Mouse (Mus musculus) neutrophil, adult 5-6 weeks (primary cell): ENCODE data around the gene Rnf41. TPM values are rescaled to one million over a fixed set of nuclear protein-coding genes. Genes with fewer than 3 reads are reported as not detected.

Source experiments
- ATAC-seq: fragments of 151-379, 151-347 bp; 2 replicates; pipeline ENCODE4 v1.8.0; 2017; ENCODE audit warnings: mild to moderate bottlenecking, moderate TSS enrichment; ENCODE audit not compliant: insufficient number of reproducible peaks, poor library complexity, low FRiP score, severe bottlenecking; ENCODE audit errors: extremely low read depth
- total RNA-seq: library from RNA; stranded (forward); fragments of 200-1000 nt; gene quantifications from 2 replicates; pipeline ENCODE4 v1.2.3, GENCODE M21; 2017

The Rnf41 gene
- total RNA-seq, 1 experiment from 2014 or later, result 53.8 TPM

DNA sequence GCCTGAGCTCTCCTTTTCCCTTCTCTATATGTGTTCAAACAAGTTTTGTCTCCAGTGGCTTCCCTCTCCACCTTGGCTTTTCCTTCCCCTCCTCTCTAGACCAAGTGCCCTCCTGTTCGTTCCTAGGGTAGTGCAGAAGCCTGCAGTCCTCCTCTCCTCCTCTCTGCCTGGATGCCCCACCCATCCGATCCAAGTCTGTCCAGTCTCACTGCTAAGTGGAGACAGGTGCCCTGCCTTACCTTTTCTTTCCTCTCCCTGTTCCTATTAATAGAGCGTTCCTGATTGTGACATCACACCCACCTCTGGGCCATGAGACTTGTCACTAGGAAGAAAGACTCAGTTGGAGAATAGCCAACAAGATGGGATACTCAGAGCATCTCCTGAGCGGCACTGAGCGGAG is 3.4 kb downstream of the Rnf41 start:
- ATAC-seq, result no peak

DNA sequence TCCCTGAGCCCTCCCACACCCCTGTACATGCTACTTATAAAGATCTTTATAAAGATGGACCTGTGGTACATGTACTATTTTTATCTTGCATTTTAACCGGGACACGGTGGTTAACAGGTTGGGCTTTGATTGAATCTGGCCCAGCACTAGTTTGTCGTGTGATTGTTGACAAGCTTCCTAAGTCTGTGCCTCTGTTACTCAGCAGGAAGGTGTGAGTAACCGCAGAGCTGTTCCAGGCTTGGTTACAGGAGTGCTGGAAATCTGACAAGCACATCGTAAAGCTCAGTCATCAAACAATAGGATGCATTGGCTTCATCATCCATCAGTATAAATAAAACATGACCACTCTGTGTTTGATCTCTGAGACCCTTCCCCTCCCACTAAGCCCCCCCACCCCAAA is 11.0 kb downstream of the Rnf41 start:
- no peak for ATAC-seq

DNA sequence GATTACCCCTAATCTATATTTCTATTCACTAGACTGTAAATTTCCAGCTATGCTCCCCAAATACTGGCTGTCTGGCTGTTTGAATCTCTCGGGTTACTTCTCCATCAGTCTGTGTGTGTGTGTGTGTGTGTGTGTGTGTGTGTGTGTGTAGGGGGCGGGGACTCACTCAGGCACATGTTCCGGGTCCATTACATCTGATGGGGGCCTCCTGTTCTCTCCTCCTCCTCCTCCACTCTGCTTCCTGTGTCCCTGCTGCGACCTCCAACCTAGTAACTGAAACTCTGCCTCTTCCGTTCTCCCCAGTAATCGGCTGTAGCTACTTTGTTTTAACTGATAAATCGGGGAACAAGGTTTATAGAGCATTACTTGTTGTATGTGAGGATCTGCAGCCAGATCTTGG is 13.1 kb downstream of the Rnf41 start:
- ATAC-seq, result peak; percentile 48; the same call in 1 of the 2 replicates

DNA sequence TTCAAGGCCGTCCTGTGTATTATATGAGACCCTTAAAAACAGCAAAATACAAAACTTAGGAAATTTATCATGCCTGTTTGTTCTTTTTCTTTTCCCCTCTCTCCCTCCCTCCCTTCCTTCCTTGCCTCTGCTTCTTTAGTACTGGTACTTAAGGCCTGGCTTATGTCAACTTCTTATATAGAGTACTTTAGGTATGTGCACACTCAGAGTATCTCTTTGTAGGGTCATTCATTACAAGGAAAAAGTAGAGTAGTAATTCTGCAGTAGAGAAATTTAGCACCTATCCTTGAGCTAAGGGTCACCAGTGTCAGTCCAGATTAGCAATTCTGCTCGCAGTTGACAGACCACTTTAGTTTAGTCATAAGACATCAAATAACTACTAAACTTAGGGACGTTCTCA is 13.8 kb downstream of the Rnf41 start:
- no peak for ATAC-seq

DNA sequence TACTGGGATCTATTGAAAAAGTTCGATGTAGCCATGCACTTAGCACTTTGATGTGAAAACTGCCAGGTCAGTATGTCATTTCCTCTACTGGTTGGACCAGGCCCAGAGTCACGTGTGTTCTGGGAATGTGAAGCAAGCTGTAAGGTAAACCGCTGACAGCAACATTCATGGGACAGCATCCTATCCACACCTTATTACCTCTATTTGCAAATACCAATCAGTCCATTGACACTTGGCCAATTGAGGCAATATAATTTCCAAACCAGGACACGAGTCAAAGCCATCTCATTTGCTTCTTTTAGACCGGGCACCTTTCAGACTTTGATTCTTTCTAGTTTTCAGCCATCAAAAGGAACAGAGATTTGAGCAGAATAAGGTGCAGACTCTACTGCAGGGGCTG is 17.6 kb downstream of the Rnf41 start:
- no peak for ATAC-seq

DNA sequence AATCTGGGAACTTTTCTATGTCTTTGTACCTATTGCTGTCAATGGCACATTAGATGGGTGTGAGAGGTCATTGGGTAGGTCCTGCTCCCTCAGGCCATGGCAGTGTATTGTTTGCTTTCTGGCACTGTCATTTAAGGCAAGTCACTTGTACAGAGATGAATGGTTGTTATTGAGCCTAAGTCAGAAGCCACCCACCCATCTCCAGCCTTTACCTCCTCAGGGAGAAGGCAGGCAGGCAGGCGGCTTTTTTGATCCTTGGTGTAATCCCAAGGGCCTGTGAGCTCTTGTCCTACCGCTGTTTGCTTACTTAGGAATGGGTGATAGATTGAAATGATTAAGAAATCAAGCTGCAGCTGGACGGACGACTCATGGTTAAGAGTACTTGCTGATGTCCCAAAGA is 18.0 kb downstream of the Rnf41 start:
- no peak for ATAC-seq

DNA sequence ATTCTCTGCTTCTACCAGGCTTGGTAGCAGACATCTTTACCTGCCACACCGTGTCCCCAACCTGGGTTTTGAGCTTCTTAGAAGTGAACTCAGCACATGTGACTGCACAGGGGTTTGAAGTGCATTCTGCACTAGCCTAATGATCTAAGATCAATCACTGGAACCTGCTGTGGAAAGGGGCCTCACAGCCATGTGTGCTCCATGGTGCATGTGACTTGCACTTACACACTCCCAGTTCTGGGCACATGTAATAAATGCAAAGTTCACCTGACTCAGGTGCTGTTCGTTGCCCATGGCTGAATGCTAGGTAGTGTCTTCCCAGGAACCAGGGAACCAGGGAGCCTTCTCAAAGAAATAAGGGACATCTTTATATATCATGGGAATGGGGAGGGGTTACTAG is 22.0 kb downstream of the Rnf41 start:
- no peak for ATAC-seq

DNA sequence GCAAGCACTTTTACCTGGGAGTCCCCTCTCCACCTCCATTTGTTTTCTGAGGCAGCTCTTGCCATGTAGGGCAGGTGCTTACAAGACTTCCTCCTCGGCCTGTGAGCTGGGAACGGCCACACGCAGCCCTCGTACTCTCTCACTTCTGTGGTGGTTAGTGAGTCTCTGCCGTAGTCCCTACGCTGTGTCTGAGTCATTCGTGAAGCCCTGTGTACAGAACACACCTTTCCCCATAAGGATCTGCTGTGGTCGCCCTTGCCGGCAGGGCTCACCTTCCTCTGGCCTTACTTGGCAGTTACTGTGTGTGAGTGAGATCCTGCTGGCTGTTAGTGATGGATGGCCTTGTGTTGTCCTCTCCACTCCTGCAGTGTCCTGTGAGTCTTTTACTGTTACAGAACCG is 23.2 kb downstream of the Rnf41 start:
- ATAC-seq, result peak; percentile 41; the same call in 1 of the 2 replicates

DNA sequence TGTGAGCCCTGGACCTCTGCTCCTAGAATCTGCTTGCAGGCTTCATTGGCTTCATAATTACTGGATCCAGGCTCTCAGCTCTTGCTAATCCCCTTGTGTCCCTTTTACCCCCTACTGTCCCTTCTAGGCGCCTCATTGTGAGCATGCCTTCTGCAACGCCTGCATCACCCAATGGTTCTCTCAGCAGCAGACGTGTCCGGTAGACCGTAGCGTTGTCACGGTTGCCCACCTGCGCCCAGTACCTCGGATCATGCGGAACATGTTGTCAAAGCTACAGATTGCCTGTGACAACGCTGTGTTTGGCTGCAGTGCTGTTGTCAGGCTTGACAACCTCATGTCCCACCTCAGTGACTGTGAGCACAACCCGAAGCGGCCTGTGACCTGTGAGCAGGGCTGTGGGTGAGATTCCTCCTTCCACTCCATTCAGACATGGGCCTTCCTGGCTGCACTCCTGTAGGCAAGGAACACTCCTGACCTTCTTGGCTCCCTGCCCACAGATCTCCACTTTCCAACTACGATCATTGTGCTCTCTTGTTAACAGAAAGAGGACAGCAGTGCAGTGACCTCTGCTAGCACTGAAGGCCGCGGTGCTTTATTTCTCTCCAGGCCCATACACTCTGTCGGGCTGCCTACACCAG is 23.8 kb downstream of the Rnf41 start:
- peak; percentile 70 for ATAC-seq

DNA sequence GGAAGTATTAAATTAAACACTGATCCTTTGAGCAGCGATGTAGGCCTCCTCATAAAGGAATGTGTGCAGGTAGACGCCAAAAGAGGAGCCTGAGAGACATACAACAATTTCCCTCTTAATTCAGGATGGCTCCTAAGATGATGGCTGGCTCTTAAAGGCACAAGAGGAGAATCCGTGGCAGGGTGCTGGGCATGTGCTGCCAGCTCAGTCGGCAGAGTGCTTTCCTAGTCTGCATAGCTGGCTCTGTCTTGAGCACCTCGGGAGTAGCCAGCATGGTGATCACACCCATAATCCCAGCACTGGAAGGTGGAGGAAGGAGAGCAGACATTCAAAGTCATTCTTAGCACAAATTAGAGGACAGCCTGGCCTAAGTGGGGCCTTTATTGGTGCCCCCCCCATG is 24.4 kb downstream of the Rnf41 start:
- ATAC-seq, result no peak

DNA sequence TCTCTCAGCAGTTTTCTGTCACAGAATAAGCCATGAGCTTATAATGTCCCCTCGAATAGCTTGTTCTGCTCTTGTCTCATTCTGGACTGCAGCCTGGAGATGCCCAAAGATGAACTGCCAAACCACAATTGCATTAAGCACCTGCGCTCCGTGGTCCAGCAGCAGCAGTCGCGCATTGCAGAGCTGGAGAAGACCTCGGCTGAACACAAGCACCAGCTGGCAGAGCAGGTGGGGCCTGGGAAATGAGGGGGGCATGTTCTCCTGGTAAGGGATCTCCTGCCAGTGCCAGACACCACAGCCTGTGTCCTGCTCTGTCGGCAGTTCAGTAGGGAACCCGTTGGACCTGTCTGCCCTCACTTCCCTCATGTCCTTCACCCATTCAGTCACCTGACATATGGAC is 24.9 kb downstream of the Rnf41 start:
- no peak for ATAC-seq

DNA sequence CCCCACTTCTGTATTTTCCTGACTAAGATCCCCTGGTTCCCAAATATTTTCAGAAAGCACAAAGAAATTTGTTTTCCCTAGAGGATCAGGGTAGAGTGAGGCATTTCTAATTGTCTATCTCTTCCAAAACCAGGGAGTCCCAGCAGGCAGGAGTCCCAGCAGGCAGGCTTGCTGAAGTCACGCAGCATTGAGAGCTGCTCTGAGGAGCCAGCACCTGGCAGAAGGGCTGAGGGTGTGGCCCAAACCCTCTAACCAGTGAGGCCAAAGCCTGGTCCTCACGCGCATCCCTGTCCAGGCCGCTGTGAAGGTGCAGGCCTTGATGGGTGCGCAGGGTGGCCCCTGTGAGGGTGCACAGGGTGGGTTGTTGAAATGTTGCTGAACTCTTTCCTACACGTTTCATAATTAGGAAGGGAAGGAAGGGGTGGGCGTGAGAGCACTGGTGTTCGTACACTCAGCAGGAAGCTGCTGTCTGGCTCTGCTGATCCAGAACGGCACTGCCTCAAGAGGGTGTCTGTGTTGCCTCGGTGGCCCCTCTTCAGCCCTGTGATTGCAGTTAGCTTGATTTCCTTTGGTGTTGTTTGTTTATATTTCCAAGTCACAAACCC is 27.3 kb downstream of the Rnf41 start:
- peak; percentile 68 for ATAC-seq

DNA sequence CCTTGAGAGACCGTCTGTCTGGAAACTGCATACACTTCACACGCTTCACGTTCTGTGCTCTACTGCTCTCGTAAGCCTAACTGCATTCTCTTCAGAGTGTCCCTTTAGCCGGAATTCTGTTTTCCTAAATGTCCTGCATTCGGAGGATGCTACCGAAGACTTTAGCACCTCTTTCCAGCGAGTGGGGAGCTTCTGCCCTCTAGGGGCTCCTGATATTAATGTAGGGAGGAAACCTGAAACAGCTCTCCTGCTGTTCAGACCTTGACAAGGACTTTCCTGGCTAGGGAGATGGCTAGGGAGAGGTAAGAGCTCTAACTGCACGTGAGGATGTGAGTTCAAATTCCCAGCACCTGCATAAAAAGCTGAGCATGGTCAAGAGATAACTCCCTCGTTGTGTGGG is 28.9 kb downstream of the Rnf41 start:
- no peak for ATAC-seq

DNA sequence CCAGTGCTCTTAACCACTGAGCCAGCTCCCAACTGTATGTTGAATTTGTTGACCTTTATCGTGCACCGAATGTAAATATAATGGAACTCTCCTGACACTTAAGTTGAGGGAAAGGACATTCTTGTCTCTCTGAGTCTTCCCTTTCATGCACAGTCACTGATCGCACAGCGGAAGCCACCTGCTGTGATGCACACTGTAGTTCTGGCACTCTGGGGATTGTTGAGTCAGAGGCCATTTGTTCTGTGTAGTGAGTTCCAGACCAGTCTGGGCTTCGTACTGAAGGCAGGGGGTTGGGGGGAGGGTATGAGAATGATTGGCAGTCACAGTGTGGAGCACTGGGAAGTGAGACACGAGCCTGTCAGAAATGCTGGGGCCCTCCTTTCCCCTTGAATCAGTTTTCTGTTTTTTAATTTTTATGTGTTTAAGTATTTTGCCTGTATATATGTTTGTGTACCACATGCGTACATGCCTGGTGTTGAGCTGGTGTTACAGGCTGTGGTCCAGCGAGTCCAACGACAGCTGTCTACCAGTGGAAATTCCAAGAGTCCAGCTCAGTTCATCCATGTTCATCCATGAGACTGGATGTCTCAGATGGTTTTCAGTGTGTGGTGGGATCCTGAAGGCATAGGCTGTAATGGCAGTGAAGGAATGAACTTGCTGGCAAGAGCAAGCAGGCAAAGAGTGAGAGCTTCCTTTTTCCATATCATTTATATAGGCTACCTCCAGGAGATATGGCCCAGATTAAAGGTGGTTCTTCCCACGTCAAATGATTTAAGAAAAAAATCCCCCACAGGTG is 30.1 kb downstream of the Rnf41 start:
- no peak for ATAC-seq

DNA sequence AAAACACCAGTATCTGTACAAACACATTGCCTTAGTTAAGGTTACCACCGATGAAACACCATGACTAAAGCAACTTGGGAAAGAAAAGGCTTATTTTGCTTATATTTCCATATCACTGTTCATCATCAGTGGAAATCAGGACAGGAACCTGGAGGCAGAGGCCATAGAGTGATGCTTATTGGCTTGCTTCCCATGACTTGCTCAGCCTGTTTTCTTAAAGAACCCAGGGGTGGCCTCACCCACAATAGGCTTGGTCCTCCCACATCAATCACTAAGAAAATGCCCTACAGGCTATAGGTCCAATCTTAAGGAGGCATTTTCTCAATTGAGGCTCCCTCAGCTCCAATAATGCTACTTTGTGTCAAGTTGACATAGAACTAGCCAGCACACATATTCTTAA is 31.3 kb downstream of the Rnf41 start:
- no peak for ATAC-seq

DNA sequence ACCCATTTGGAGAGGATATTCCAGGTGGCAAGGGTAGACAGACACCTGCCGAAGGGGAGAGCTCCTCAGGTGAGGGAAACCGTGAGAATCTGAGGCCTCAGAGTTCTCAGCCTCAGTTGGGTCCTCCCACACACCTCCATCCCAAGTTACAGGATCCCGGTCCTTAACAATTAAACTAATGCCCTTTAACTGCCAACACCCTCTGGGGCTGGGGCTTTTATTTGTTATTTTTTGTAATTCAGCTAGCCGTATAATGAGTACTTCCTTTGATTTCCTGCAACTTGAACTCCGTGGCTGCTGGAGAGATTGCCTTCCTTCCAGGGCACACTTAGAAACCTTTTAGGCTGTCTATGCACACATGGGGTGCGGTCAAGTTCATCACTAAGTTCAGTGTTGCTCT is 32.9 kb downstream of the Rnf41 start:
- ATAC-seq, result no peak

DNA sequence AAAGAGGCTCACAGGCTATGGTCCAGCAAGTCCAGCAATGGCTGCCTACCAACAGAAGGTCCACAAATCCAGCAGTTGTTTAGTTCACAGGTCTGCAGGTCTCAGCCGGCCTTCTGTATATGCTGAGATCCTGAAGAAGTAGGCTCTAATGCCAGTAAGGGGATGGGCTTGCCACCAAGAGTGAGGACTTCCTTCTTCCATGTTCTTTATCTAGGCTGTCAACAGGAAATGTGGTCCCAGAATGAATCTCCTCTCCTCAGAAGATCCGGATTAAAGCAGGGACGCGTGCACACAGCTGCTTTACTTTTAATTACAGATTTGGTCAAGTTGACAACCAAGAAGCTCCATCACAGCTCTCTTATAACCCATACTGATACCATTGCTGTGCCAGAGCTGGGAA is 34.0 kb downstream of the Rnf41 start:
- ATAC-seq, result no peak

DNA sequence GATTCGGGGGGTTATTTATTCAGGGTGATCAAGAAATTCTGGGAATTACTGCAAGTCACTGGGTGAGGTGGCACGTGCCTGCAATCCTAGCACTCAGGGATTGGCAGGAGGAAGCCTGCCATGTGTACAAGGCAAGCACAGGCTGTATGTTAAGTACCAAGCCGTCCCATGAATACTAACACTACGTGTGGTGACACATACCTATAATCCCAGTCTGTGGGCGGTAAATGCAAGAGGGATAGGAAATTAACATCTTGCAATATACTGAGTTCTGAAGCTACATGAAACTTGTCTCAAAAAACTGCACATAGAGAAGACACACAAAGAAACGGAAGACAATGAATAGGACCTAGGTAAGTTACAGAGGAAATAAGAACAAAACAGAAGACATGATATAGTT is 39.6 kb downstream of the Rnf41 start:
- ATAC-seq, result no peak

DNA sequence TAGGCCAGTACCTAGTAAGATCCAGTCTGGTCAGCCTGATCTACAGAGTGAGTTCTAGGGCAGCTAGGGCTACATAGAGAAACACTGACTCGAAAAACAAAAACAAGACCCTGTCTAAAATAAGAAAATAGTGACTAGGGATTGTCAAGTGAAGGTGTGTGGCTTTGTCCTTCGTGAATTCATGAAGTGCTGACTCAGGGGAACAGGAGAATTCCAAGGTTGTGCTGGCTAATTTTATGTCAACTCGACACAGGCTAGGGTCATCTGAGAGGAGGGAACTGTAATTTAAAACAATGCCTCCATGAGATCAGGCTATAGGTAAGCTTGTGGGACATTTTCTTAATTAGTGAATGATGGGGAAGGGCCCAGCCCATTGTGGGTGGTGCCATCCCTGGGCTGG is 43.0 kb downstream of the Rnf41 start:
- ATAC-seq, result no peak

DNA sequence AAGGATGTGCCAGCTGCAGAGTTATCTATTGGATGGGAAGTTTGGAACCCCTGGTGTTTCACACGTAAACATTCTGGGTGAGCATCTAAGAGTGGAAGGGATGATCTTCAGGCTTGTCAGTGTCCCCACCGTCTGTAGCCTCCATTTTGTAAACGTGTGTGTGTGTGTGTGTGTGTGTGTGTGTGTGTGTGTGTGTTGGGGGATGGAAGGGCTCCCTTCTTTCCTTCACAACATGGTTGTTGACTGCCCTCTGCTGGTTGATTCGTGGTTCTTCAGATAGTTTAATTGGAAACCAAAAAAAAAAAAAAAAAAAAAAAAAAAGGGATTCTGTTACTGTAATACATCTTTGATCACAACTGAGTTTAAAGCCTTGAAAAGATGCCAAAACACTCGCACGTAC is 43.8 kb downstream of the Rnf41 start:
- peak; percentile 62 for ATAC-seq
